Mouse (Mus musculus): ENCODE data around the gene Dand5.
"Not testable (repeated sequence)": the region's sequence is repeated elsewhere in the genome, so short reads cannot be mapped to it uniquely, and the experiment has no call there.

Dand5 gene

DNA sequence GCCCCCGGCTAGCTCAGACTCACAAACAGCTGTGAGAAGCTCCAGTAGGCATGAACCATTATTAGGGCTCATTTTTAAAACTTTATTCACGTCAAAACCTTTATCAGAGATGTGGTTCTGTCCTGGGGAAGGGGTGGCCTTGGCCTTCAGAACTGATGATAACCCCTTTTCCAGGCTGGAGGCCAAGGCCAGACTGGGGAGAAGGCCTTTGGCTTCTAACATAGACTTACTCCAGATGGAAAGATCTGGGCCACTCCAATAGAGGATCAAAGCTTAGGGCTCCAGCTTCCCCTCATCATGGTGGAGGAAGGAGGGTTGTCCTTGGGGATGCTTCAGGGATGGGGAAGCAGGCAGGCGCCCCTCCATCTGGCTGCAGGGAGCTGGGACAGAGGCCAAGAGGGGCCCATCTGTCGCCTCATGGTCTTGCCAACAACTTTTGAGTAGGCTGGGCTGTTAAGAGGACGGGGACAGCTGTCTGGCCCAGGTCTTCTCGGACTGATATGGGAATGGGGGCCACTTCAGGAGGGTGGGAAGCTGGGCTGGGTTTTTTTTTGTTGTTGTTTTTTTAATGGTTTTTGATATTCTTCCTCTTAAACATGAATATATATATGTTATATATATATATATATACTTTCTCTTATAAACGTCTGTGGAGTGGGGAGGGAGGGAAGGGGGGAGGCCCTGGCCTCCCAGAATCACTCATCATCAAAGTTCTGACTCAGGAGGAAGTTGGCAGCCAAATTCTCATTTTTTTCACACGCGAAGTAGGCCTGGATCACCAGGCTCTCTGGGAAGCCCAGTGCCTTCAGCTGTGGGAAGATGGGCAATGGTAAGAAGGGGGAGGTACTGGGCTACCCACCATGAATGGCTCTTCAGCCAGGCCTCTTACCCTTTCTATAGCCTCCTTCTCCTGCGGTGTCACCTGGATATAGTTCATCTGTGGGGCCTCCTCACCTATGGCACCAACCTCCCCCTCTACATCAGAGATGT lies 12.5 kb upstream of the Dand5 start:
- in situ Hi-C loops (cut with MboI, MseI): no loop called here

DNA sequence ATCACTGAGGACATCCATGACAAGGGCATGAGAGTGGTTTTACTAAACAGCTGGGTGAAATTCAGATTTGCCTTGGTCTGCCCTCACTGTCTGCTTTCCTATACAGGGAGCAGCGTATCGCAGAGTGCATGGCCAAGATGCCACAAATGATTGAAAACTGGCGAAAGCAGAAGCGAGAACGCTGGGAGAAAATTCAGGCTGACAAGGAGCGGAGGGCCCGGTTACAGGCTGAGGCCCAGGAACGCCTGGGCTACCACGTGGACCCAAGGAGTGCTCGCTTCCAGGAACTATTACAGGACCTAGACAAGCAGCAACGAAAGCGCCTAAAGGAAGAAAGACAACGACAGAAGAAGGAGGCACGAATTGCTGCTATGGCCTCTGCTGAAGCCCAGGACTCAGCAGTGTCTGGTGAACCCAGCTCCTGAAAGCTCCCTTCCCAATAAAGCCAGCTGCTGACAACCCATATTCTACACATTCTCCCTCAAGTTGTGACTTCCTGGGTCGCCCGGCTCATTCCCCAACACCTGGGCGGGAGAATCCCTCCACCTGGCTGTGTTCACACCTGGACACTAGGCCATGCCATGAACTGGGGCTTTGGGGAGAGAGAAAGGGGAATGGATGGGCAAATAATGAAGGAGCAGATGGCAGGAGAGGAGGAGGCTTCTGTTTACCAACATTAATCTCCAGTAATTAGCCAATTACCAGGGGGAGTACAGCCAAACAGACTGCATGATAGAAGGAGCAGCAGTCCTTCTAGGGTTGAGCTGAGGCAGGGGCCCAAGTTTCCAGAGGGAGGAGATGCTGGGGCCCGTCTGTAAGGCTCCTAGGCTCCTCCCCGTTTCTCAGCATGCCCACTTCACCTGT lies 11.6 kb upstream of the Dand5 start:
- in situ Hi-C loops (cut with MboI, MseI): no loop called here

DNA sequence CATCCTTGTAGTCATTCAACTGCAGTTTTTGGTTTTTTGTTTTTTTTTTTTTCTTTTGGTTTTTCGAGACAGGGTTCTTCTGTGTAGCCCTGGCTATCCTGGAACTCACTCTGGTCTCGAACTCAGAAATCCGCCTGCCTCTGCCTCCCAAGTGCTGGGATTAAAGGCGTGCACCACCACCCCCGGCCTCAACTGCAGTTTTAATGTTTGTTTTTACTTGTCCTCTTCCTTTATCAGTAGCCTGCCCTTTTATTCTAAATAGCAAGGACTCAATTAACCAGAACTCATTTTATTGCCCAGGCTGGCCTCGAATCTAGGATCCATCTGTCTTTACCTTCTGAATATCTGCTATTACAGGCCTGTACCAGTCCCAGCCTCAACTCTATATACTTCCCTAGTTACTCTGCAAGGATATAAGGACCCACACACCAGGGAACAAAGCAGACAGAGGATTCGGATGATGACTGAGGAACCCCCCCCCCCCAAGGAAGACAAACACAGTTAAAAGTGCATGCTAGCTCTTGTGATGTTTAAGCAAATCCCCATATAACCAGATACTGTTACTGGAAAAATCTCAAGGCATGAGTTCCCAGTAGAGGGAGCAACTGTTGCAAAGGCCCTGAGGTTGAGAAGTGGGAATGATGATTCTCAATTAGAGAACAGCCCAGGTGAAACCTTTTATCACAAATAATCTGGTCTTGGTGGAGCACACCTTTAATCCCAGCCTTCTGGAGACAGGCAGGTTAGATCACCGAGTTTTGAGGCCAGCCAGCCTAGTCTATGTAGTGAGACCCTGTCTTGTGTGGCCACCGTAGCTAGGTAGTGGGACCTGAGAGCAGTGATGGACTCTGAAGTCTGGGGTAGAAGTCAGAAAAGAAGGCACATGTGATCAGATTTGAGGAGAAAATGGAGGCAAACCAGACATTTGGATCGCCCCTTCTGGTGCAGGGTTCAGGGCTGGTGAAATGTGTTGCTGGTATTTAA lies 10.4 kb upstream of the Dand5 start:
- in situ Hi-C loops (cut with MboI, MseI): no loop called here

DNA sequence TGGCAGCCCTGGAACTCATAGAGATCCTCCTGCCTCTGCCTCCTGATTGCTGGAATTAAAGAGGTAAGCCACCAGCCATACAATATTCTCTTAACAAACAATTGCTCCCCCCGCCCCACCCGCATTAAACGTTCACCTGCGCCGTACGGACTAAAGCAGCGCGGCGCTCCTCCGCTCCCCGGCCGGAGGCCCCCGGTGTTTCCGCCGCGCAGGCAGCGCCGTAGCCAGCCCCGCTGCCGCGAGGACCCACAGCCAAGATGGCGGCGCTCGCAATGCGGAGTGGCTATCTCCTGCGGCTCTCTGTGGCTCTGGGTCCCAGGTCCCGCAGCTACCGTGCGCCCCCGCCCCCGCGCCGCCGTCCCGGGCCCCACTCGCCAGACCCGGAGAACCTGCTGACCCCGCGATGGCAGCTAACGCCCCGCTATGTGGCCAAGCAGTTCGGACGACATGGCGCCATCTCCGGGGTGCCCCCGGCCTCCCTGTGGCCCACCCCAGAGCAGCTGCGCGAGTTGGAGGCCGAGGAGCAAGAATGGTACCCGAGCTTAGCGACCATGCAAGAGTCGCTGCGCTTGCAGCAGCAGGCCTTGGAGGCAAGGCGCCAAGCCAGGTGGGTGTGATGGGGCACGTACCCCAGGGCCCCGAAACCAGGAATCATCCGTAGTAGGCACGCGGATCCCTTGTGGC lies 9.6 kb upstream of the Dand5 start:
- in situ Hi-C loops (cut with MboI, MseI): no loop called here

DNA sequence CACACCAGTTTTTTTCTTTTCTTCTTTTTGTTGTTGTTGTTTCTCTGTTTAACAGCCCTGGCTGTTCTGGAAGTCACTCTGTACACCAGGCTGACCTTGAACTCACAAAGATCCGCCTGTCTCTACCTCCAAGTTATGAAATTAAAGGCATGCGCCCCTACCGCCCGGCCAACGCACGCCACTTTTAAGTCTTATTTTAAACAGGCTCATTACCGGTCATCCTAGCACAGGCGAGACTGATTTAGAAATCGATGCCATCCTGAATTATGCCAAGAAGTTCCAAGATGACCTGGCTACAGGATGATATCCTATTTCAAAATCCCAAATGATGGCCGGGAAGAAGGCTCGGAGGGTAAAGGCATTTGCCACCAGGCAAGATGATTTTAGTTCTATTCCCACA lies 8.9 kb upstream of the Dand5 start, which contains the start of gene Gadd45gip1:
Gene Gadd45gip1 (plus strand): TSS at position 33 of the 400 bp plus-strand sequence.
- in situ Hi-C loops (cut with MboI, MseI): no loop called here

DNA sequence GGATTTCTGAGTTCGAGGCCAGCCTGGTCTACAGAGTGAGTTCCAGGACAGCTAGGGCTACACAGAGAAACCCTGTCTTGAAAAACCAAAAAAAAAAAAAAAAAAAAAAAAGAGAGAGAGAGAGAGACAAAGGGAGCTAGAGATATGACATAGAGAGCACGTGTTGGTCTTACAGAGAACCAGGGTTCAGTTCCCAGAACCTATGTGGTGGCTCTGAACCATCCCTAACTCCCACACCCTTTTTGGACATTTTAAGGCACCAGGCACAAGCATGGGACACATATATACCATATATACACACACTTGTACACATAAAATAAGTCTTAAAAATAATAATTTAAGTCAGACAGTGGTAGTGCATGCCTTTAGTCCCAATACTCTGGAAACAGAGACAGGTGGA lies 3.9 kb upstream of the Dand5 start:
- in situ Hi-C loops (cut with MboI, MseI): not testable (repeated sequence)

DNA sequence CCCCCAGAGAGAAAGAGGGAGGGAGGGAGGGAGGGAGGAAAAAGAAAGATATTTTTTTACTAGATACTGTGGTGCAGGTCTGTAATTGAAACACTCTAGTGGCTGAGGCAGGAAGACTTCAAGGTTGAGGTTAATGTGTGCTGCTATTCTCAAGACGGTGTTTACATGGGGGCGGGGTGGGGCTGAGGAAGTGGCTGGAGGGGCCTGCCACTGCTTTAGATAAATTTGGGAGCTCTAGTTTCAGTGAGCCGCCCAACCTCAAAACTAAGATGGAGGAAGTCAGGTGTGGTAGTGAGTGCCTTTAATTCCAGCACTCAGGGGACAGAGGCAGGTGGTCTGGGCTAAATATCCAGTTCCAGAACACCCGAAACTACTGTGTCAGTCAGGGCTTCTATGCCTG lies 3.0 kb upstream of the Dand5 start:
- in situ Hi-C loops (cut with MboI, MseI): no loop called here

DNA sequence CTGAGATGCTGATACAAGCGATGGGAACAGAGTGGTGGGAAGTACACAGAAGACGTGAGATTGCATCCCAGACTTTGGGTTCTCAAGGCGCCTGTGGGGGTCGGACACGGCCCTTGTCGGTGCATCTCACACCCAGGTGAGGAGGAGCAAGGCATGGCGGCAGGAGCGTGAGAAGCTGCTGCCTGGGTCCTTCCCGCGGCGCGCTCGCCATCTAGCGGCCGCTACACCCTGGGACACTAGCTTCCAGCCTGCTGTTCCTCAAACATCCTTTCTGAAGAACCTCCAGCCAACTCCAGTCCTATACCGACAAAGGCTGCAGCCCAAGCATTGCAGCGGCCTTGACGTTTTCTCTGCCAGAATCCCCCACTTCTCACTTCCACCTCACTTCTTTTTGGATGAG lies 1.0 kb upstream of the Dand5 start:
- in situ Hi-C loops (cut with MboI, MseI): no loop called here

DNA sequence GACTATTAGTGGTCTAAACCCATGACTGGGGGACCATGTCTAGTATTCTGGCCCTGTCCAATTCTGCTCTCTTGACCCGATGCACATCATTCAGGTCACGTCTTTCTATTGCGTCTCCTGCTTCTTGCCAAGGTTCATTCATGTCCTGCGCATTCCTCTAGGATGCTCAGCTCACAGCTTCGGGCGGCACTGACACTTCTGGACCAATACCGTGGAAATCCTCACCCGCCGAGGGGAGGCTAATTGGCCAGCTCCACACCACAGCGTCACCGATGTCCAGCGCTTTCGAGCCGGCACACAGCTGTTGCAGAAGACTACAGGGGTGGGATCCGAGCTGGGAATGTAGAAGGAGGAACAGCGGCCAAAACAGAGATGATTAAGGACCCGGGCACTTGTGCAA lies 6.5 kb downstream of the Dand5 start:
- in situ Hi-C loops (cut with MboI, MseI): no loop called here

DNA sequence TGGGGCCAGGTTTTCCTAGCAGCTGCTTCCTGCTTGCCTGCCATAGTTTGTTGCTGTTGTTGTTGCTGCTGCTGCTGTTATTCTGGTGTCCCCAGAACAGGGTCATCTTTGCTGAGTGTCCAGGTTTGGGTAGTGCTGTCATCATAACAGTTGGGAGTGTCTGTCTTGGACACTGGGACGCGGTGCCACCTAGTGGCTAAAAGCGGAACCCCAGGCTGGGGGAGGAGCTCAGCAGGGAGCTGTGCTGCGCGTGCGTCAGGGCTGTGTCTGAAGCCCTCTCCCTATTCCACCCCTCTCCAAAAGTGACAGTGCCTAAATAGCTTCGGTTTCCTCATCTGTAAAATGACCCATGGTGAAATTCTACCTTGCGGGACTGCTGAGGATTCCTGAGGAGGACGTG lies 7.1 kb downstream of the Dand5 start:
- in situ Hi-C loops (cut with MboI, MseI): no loop called here

DNA sequence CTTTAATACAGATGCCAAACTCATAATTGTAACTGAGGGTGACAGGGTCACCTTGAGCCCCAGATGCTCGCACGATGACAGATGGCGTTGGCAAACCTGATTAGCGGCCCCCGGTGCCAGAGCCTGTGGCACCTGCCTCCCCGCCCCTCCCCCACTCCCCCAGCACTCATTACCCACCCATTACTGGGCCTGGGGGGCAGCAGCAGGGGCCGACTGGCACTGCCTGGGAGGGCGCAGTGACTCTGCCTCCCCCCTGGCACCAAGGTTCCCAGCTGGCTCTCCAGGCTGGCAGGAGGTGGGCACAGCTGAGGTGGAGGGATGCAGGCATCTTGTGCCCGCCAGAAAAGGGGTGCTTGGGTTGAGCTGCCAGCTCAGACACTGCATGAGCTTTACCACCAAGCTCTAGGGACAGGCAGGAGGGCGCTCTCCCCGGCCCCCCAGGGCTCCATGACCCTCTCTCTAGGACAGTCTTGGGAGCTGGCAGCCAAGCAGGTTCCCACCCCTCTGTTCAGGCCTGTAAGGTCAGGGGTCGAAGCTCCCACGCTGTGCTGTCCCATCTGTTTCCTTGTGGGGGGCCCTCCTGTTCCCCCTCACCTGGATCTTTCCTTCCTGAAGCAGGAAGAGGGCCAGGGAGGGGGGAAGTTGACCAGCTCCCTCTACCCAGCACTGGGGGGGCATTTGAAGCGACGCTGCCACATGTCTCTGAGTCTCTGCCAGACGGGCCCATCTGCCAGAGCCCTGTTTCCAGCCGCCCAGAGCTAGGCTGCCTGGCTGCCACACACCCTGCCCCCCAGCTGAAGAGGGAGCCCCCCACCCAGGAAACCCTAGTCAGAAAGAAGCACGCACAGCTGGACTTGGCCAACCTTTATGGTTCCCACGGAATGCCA lies 7.8 kb downstream of the Dand5 start:
- in situ Hi-C loops (cut with MboI, MseI): loop anchor here (5.0 kb wide), 1 partner anchor 102 kb away; no protein-coding TSS in a partner anchor

DNA sequence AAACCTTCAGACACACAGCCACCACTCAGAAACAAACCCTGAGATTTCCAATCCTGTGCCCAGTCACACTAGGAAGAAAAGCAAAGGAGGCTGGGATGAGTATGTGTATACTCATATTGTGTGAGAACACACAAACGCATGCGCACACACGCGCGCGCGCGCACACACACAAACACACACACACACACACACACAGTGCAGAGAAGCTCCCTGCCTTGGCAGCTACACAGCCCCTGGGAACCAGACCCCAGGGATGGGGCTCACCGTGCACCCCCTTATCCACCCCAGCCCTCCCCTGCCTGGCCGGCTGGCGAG lies 8.4 kb downstream of the Dand5 start:
- in situ Hi-C loops (cut with MboI, MseI): loop anchor here (5.0 kb wide), 1 partner anchor 102 kb away; no protein-coding TSS in a partner anchor

DNA sequence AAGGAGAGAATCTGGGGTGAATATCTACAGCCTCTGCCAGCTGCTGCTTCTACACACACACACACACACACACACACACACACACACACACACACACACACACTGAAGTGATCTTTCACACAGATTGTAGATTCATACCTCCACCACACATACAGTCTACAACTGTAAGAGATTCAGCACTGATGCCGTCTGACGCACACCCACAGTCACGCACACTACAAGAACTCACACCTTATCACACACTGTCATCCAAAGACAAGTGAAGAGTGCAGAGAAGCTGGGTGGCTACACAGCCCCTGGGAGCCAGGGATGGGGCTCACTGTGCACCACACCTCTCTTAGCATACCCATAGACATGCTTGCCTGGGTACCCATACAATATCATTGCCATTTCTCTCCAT lies 8.8 kb downstream of the Dand5 start:
- in situ Hi-C loops (cut with MboI, MseI): loop anchor here (5.0 kb wide), 1 partner anchor 102 kb away; no protein-coding TSS in a partner anchor

DNA sequence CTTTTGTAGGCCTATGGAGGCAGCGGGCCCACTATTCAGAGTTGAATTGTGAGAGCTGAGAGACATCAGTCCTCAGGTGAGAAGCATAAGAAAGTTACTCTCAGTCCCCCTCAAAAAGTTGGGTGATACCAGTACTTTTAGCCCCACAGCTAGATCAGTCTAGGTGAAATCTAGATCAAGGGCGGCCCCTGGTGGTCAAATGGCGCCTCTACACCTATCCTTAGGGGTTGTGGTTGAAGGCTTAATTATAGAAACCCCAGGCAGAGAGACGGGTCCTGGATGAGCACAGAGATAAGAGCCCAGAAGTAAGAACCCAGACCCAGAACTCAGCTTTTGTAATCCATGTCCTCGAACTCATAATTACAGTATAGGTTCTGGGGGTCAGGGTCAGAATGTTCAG lies 9.6 kb downstream of the Dand5 start:
- in situ Hi-C loops (cut with MboI, MseI): loop anchor here (5.0 kb wide), 1 partner anchor 101 kb away; no protein-coding TSS in a partner anchor

DNA sequence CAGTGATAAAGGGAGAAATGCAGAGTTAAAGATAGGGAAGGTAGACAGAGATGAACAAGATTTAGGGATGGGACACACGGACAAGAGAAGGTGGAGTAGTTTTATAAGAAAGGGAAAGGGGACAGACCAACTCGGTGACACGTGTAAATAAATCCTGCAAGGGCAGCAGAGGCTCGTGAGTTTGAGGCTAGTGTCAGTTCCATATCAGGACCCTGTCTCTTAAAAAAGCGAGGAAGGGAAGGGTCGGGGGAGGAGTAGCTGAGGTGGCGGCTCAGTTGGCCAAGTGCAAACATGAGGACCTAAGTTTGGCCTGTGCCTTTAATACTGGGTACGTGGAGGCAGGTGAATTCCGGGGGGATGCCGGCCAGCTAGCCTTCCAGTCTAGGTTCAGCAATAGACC lies 11.3 kb downstream of the Dand5 start:
- in situ Hi-C loops (cut with MboI, MseI): loop anchor here (5.0 kb wide), 1 partner anchor 99 kb away; no protein-coding TSS in a partner anchor

DNA sequence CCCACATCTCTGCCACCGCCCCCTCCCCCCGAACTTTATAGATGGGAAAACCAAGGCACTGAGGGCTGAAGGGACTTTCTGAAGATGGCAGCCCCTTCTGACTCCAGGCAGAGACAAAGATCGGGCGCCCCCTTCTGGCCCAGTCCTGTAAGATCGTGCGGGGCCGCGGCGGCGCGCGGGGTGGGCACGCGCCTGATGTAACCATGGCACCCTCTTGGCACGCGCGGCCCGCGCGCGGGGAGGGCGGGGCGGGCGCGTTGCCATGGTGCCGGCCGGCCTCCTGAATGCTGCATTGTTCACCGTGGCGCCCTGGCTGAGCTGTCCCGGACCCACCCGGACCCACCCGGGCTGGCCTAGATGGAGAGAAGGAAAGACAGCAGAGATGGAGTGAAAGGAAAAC lies 11.7 kb downstream of the Dand5 start:
- in situ Hi-C loops (cut with MboI, MseI): loop anchor here (5.0 kb wide), 1 partner anchor 99 kb away; no protein-coding TSS in a partner anchor

DNA sequence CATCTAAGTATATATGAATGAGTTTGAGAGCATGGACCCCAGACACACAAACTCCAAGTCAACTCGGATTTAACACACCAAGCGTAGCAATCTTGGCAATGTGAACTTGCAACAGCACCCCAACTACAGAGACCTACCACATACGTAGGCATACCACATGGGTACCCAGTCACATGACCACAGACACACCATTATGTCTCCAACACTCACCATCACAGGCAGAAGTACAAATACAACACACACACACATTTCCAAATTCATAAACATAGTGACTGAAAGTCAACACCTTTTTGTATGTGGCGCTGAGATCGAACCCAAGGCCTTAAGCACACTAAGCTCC lies 12.7 kb downstream of the Dand5 start:
- in situ Hi-C loops (cut with MboI, MseI): loop anchor here (5.0 kb wide), 1 partner anchor 98 kb away; no protein-coding TSS in a partner anchor

DNA sequence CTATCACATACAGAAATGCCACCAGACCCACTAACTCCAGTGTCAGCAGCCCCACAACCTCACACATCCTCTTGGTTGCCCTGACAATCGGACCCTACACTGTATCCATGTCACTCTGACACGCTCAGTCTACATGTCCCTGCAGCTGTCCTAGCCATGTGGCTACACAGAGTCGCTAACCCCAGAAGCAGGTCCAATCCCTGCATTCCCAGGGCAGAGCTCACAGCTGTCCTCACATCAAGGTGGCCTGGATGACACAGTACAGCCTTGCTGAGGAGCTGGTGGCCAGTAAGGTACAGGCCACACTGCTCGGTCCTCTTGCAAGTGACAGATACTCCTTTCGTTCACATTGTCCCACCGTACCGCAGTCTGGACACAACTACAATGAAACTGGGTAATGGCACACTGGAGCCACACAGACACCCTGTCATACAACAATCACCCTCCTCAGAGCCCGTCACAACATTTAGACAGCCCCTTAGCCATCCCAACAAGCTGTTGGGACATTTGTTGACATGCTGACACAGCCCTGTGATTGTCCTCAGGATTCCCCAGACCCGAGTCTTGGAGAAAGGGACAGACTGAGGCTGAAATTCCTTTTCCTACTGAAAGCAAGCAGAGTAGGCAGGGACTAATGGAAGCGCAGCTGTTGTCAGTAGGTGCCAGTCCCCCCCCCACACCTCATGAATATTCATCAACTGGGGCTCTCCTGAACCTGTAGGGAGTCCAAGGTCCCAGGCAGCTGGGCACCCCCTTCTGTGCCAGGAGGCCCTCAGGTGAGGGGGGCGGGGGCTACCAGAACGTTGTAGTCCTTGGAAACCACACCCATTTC lies 13.3 kb downstream of the Dand5 start:
- in situ Hi-C loops (cut with MboI, MseI): no loop called here

DNA sequence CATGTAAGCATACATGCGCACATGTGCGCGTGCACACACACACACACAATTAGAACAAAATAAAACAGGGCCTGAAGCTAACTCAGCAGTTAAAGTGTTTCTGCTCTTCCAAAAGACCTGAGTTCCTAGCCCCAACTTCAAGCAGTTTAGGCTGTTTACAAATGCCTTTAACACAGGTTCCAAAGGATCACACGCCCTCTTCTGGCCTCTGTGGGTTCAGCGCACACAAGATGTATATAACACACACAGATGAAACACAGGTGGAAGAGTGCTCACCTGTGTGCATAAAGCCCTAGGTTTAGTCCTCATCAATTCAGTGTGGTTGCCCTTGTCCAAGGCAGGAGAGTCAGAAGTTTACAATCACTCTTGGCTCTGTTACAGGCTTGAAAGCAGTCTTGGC lies 16.6 kb downstream of the Dand5 start:
- in situ Hi-C loops (cut with MboI, MseI): no loop called here

Measured in T-helper 1 cell (primary cell).